Mouse (Mus musculus): Measurements from ENCODE around the gene Emc9.

Emc9 gene

GRCm38 (mm10) chr14:55560202-55561073 lies 24.7 kb downstream of the Emc9 start, which contains the start of gene A730061H03Rik:
TSS of gene A730061H03Rik (minus strand) at chr14:55560406.
- peak; percentile 94 for DNase-seq (ENCODE audit: low spot score)

- peak; percentile 78 for DNase-seq (ENCODE audit: low spot score)
Observed at GRCm38 (mm10) chr14:55559799-55560201, 25.3 kb downstream of the Emc9 start, which contains the start of gene Dcaf11. TSS of gene Dcaf11 (plus strand) at chr14:55560006.

- no peak for DNase-seq (ENCODE audit: low spot score)
Observed at GRCm38 (mm10) chr14:55558740-55559448, 26.2 kb downstream of the Emc9 start.

DNA sequence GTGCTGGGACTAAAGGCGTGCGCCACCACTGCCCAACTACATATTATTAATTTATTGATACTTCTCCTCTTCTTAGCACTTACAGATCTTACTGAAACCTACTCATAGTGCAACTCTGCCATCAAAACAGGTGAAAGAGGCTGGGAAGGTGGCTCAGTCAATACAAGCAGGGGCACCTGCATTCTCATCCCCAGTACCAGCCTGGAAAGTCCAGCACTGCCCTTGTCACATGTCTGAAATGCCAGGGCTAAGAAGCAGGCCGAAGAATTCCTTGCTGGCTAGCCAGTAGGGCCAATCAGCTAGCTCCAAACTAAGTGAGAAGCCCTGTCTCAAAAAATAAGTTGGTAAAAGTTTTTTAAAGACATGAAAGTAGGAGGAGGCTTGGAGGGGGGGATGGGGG lies 27.5 kb downstream of the Emc9 start:
- no peak for DNase-seq (ENCODE audit: low spot score)

- peak; percentile 86 for DNase-seq (ENCODE audit: low spot score)
Observed at GRCm38 (mm10) chr14:55557003-55557402, 28.1 kb downstream of the Emc9 start.

DNA sequence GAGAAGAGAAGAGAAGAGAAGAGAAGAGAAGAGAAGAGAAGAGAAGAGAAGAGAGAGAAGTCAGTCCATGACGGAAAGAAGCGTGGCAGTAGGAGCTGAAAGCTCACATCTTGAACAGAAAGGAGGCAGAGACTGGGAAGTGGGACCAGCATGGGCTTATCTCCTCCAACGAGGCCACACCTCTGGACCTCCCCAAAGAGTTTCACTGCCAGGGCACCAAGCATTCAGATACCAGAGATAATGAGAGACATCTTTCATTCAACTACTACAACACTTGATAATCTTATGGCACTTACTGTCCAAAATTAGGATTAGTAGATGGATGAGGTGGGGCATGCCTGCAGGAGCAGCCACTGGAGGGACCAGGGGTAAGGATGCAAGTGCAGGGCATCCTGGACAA lies 29.3 kb downstream of the Emc9 start:
- DNase-seq (ENCODE audit: low spot score): no peak

- DNase-seq (ENCODE audit: low spot score): no peak
Observed at GRCm38 (mm10) chr14:55554635-55555034, 30.5 kb downstream of the Emc9 start.

- no peak for DNase-seq (ENCODE audit: low spot score)
Observed at GRCm38 (mm10) chr14:55551794-55552193, 33.3 kb downstream of the Emc9 start.

- DNase-seq (ENCODE audit: low spot score): no peak
Observed at GRCm38 (mm10) chr14:55551347-55551746, 33.8 kb downstream of the Emc9 start.

DNA sequence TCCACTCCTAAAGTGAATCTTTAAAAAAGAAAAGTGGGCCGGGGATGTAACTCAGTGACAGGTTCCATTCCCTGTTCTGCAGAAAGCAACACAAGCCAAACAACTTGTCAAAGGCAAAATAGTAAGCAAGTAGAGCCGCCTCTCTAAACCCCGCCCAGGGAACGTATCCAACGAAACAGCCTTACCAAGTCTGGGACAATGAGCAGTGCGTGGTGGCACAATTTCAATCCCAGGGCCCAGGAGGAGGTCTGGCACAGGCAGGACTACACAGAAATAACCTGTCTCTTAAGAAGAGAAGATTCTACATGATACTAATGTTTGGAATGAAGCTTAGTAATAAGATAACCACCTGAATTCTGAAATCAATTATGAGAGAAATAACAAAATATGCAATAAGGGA lies 34.9 kb downstream of the Emc9 start:
- no peak for DNase-seq (ENCODE audit: low spot score)

DNA sequence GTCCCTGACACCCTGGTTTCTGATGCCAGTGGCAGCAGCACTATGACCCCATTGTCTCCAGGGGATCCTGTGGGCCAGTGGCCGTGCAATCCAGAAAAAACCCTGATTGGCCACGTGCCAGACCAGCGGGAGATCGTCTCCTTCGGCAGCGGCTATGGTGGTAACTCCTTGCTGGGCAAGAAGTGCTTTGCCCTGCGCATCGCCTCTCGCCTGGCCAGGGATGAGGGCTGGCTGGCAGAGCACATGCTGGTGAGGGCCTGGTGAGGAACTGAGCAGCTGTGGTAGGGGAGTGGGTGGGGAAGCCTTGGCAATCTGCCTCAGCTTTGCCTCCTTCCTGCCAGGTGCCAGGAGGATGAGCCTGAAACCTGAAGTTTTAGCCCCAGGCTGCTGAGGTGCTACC lies 40.8 kb downstream of the Emc9 start:
- no peak for DNase-seq (ENCODE audit: low spot score)

DNA sequence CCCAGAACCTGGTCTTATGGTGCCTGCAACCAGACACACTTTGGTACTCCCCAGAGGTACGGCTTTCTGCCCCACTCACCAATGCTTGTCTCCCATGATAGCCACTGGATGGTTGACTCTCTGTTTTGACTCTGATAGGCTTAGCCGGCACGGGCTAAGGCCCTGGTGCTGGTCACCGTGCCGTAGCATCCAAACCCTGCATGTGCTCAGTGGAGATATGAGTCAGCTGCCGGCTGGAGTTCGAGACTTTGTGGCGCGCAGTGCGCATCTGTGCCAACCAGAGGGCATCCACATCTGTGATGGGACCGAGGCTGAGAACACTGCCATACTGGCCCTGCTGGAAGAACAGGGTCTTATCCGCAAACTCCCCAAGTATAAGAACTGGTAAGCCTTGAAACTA lies 42.8 kb downstream of the Emc9 start:
- no peak for DNase-seq (ENCODE audit: low spot score)

DNA sequence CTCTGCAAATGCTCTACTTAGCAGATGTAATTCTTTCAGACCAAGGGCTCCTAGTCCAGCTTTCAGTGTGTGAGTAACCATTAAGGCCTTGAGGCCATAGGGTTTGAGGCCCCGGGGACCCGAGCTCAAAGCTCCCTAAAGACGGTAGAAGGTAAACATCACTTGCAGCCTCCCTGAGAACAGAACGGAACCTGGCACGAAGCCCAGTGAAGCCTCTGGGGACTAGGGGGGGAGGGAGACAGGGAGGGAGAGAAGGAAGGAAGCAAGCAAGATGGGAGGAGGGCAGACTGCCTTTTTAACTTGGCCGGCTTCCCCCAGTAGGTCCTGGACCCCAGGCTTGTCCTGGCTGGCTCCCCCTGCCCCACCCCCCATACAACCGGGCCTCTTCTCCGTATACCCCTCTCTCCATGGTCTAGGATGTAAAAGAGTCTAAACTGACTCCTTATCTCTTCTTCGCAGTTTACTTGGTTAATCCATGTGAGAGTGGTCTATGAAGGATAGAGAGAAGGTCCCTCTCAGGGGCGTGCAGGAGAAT lies 44.2 kb downstream of the Emc9 start:
- peak; percentile 75 for DNase-seq (ENCODE audit: low spot score)

DNA sequence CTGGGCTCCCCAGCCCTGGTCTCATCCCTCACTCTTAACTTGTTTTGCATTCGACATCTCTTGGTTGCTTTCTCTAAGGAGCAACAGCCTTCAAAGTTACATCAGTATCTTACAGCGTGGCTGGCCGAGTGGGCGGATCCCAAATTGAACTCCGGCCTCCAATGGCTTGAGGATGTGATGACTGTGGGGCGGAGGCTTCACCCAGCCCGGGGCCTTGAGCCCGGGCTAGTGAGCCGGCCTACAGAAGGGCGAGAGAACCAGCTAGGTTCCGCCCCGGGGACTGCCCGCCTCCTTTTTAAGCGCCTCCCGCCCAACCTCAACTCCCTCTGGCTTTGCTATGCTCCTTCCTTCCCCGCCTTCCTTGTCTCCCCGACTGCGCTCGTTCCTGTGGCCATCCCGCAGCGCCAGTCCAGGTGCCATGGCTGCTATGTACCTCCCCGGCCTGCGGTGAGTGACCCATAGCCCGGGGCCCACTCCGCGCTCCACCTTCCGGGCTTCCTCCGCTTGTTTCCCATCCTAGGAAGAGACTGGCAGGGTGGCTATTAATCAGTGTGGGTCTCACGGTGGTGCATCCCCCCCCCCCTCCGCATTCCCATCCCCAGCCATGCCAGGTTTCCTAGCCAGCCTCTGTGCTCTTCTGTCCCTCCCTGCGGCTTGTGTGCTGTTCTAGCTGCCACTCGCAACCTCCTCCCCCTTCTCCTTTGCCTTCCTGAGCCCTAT lies 44.9 kb downstream of the Emc9 start, which contains the start of gene Pck2:
TSS of gene Pck2 (plus strand) at position 200 of the 720 bp plus-strand sequence.
- peak; percentile 73 for DNase-seq (ENCODE audit: low spot score)

DNA sequence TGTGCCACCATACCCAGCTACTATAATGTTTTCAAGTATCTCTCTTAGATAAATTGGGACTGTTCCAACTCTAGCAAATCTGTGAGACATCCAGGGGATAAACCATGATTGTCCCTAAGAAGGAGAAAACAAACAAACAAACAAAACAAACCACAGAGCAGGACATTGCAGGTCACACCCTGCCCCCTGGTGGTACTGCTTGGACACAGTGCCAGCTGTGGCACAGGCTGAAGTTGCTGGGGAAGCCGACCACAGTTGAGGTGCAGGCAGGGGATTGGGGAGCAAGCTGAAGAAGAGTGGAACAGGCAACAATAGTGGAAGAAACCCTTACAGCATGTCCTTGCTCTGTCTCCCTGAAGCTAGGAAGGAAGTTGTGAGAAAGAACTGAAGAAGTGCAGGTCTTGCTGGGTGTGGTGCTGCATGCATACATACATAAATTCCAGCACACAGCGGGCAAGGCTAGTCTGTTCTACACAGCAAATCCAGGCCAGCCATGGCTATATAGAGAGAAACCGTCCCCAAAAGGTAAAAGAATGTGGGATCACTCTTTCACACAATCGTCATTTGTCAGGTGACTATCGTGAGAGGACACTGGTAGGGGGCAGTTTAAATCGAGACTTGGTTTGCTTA lies 48.9 kb downstream of the Emc9 start:
- DNase-seq (ENCODE audit: low spot score): peak; percentile 27

Data from urinary bladder, postnatal 25 days (tissue).